Mouse (Mus musculus) heart, embryonic 14.5 days (tissue): ENCODE data around the gene Pip4p1. TPM values are rescaled to one million over a fixed set of nuclear protein-coding genes. Genes with fewer than 3 reads are reported as not detected.
A peak's percentile ranks its signal among the peaks of the same experiment; 100 is the strongest.
"Not testable (repeated sequence)": the region's sequence is repeated elsewhere in the genome, so short reads cannot be mapped to it uniquely, and the experiment has no call there.

Source experiments
- ATAC-seq: fragments of 200-750 bp; cut with Nextera tagmentation; 2 replicates; pipeline ENCODE4 v1.8.0; 2017; ENCODE audit warnings: low read depth, moderate TSS enrichment; ENCODE audit not compliant: insufficient number of reproducible peaks, insufficient read depth, low FRiP score
- H3K27ac ChIP-seq, 2 experiments: fragments of 200-500 bp in 1 of 2; fragments of 300-500 bp in 1 of 2; sonication (generic) in 1 of 2; replicated peaks in 1 of 2; 2 replicates each; pipeline ENCODE4 v1.5.1; 2012 to 2014; ENCODE audit warnings: low read depth in 2 of 2, low read length in 2 of 2, control low read depth in 1 of 2, mild to moderate bottlenecking in 1 of 2, mixed read lengths in 1 of 2; ENCODE audit not compliant: control insufficient read depth in 1 of 2, insufficient read depth in 1 of 2
- H3K27me3 ChIP-seq: fragments of 300-500 bp; sonication (generic); 2 replicates; pipeline ENCODE4 v1.6.1; 2014; ENCODE audit warnings: mild to moderate bottlenecking, low read length, control low read depth; ENCODE audit not compliant: control insufficient read depth, insufficient read depth
- H3K36me3 ChIP-seq: fragments of 300-500 bp; sonication (generic); 2 replicates; pipeline ENCODE4 v1.6.1; 2014; ENCODE audit warnings: mild to moderate bottlenecking, control low read depth, low read length, mixed read lengths; ENCODE audit not compliant: control insufficient read depth, insufficient read depth
- H3K4me1 ChIP-seq, 2 experiments: fragments of 200-500 bp in 1 of 2; fragments of 300-500 bp in 1 of 2; sonication (generic) in 1 of 2; 2 replicates each; pipeline ENCODE4 v1.6.1; 2012 to 2014; ENCODE audit warnings: low read length in 2 of 2, control low read depth in 1 of 2, mixed read lengths in 1 of 2; ENCODE audit not compliant: control insufficient read depth in 2 of 2, insufficient read depth in 2 of 2
- H3K4me2 ChIP-seq: fragments of 300-500 bp; sonication (generic); 2 replicates; pipeline ENCODE4 v1.6.1; 2014; ENCODE audit warnings: mild to moderate bottlenecking, low read length
- H3K4me3 ChIP-seq, 2 experiments: fragments of 200-500 bp in 1 of 2; fragments of 300-500 bp in 1 of 2; sonication (generic) in 1 of 2; 2 replicates each; pipeline ENCODE4 v1.5.1; 2012 to 2014; ENCODE audit warnings: low read length in 2 of 2, mild to moderate bottlenecking in 2 of 2, control low read depth in 1 of 2, low read depth in 1 of 2, moderate library complexity in 1 of 2; ENCODE audit not compliant: control insufficient read depth in 1 of 2, insufficient read depth in 1 of 2
- H3K9ac ChIP-seq: fragments of 300-500 bp; sonication (generic); 2 replicates; pipeline ENCODE4 v1.6.1; 2014; ENCODE audit warnings: mild to moderate bottlenecking, low read length
- H3K9me3 ChIP-seq: fragments of 300-500 bp; sonication (generic); 2 replicates; pipeline ENCODE4 v1.6.1; 2016; ENCODE audit warnings: low read length, control low read depth; ENCODE audit not compliant: control insufficient read depth
- WGBS: fragments of 180-500 bp; shearing (Covaris S2); extraction: QIAGEN DNeasy Blood & Tissue Kit; methylation state at CpG from one replicate; pipeline ENCODE4 v1.1.7; 2014; 5-methylcytosine and 5-hydroxymethylcytosine counted together
- polyA plus RNA-seq: library from polyadenylated mRNA; unstranded; fragments of >200 nt; fragmentation: Nextera tagmentation; extraction: Ambion mirVana; gene quantifications from 2 replicates; pipeline ENCODE4 v1.2.1, GENCODE M21; 2014

Pip4p1 gene
- polyA plus RNA-seq, 1 experiment from 2014 or later = 35.1 TPM

DNA sequence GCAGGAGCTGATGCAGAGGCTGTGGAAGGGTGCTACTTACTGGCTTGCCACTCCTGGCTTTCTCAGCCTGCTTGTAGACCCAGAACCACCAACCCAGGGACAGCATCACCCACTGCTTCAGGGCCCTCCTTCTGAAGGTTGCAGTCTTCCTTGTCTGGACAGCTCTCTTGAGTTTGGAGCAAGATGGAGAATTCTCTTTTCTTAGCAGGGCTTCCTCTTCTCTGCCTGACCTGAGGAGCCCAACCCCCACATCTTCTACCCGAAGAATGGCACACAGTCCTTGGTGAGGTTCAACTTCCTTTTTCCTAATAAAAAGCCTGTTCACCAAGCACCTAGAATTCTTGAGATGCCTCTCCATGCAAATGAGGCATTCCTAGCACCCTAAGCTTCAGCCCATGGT lies 40.2 kb upstream of the Pip4p1 start:
- no peak for ATAC-seq
- 59% methylated on average over 1 of the region's 1 CpGs for WGBS

DNA sequence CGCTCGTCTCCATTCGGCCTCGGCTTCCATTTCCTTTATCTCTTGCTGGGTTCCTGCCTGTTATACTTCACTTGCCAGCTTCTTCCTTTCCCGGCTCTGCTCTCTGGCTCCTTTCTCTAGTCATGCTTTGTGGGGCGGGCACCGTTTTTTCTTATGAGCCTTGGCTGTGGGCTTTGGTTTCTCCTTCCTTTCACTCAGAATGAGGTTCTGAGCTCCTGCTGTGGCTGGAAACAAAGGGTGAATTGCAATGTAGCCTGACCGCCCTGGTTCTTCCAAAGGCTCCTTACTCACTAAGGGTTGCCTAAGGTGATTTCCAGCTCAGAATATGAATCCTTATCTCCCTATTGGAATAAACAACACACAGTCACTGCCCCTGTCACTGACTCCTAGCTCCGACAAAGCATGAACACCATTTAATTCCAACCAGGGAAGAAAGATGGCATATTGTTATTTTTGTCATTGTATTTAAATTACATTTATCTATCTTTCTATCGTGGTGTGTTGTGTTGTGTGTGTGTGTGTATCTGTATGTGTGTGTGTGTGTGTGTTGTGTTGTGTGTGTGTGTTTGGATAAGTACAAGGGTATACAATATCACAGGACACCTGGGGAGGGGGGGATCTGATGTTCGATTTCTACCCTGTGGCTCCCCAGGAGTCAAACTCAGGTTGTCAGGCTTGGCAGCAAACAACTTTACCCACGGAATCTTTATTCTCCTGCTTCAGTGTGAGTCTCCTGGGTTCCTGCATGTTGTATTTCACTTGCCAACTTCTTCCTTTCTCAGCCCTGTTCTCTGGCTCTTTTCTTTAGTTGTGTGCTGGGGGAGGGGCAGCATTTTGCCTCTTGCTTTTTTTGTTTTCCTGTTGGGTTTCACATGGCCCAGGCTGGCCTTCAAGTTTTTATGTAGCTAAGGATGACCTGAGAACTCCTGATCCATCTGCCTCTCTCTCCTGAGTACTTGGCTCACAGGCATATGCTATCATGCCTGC lies 39.2 kb upstream of the Pip4p1 start:
- H3K4me1 ChIP-seq = peaks cover 4 to 6% of the 10 kb centered on the region in 2 experiments; a peak in 1 of 4 replicates
- H3K9me3 ChIP-seq = no peaks in the 10 kb centered on the region
- no peak for ATAC-seq
- peak overlapping the region; percentile 24 for H3K4me2 ChIP-seq
- 22% methylated on average over 12 of the region's 12 CpGs for WGBS
- no peak overlapping the region for H3K9ac ChIP-seq
- H3K36me3 ChIP-seq = no peaks in the 10 kb centered on the region
- H3K27ac ChIP-seq = 0 out of 4 replicates have a peak overlapping the region, but pooled peaks of 1 of the 2 experiments have one; percentile 35
- H3K27me3 ChIP-seq = no peaks in the 10 kb centered on the region
- no peak overlapping the region for H3K4me3 ChIP-seq

More for the DNA sequence above, 40.2 kb upstream of the Pip4p1 start:
- H3K36me3 ChIP-seq = no peaks in the 10 kb centered on the region
- H3K4me2 ChIP-seq = no peak overlapping the region
- H3K4me3 ChIP-seq = no peak overlapping the region
- H3K27ac ChIP-seq = no peak overlapping the region
- H3K9ac ChIP-seq = no peak overlapping the region
- H3K4me1 ChIP-seq = peaks cover 4 to 6% of the 10 kb centered on the region in 2 experiments; a peak in 1 of 4 replicates
- H3K27me3 ChIP-seq = no peaks in the 10 kb centered on the region
- no peaks in the 10 kb centered on the region for H3K9me3 ChIP-seq

- Histone ChIP-seq H3K4me3 (no peak overlapping the region), H3K9ac (no peak overlapping the region), H3K4me2 (peak overlapping the region; percentile 24), H3K36me3 (no peaks in the 10 kb centered on the region), H3K9me3 (no peaks in the 10 kb centered on the region; the same call in 1 of the 2 replicates), H3K27ac (no peak overlapping the region), H3K4me1 (peaks cover 4 to 6% of the 10 kb centered on the region in 2 experiments; a peak in 1 of 4 replicates), H3K27me3 (no peaks in the 10 kb centered on the region)
- 23% methylated on average over 1 of the region's 1 CpGs for WGBS
- no peak for ATAC-seq
Observed at GRCm38 (mm10) chr14:50969041-50969440, 38.4 kb upstream of the Pip4p1 start.

- WGBS = 83% methylated on average over 5 of the region's 5 CpGs
- Histone ChIP-seq H3K4me1 (peaks cover 4 to 6% of the 10 kb centered on the region in 2 experiments; a peak in 1 of 4 replicates), H3K4me3 (no peak overlapping the region), H3K27ac (no peak overlapping the region), H3K9me3 (no peaks in the 10 kb centered on the region; the same call in 1 of the 2 replicates), H3K27me3 (no peaks in the 10 kb centered on the region), H3K4me2 (no peak overlapping the region), H3K36me3 (no peaks in the 10 kb centered on the region), H3K9ac (no peak overlapping the region)
- ATAC-seq = no peak
Observed at GRCm38 (mm10) chr14:50968216-50968980, 37.7 kb upstream of the Pip4p1 start.

GRCm38 (mm10) chr14:50958289-50958995 lies 27.8 kb upstream of the Pip4p1 start:
- not testable (repeated sequence) for H3K27ac ChIP-seq, H3K9me3 ChIP-seq, H3K36me3 ChIP-seq, H3K4me2 ChIP-seq, H3K27me3 ChIP-seq, H3K9ac ChIP-seq, H3K4me3 ChIP-seq, H3K4me1 ChIP-seq, ATAC-seq
- WGBS = 87% methylated on average over 5 of the region's 5 CpGs

DNA sequence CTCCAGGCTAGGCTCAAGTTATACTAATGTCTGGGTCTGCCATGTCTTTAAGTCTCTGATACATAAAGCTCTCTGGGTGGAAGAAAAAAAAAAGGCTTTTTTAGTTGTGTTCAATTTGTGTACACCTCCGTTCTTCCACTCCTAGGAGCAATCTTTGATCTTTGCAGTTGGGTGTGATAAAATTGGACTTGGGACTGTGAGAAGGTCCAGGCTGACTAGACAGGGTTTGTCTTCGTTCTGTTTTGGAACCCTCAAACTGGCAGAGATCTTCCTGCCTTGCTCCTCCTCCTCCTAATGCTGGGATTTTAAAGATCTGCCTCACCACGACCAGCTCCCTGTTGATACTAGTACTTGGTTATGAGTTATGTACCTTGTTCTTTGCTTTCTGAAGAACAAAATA lies 26.5 kb upstream of the Pip4p1 start:
- 64% methylated on average over 3 of the region's 3 CpGs for WGBS
- not testable (repeated sequence) for H3K27ac ChIP-seq, H3K4me3 ChIP-seq, H3K4me1 ChIP-seq, H3K36me3 ChIP-seq, H3K27me3 ChIP-seq, H3K4me2 ChIP-seq, ATAC-seq, H3K9me3 ChIP-seq, H3K9ac ChIP-seq

GRCm38 (mm10) chr14:50956724-50957123 lies 26.1 kb upstream of the Pip4p1 start:
- not testable (repeated sequence) for H3K27me3 ChIP-seq, H3K27ac ChIP-seq, H3K9me3 ChIP-seq, H3K4me3 ChIP-seq, H3K4me1 ChIP-seq, H3K9ac ChIP-seq, H3K36me3 ChIP-seq, ATAC-seq
- peak overlapping the region; percentile 53 for H3K4me2 ChIP-seq
- 82% methylated on average over 6 of the region's 6 CpGs for WGBS
